Mouse (Mus musculus) activated CD4-positive, CD25-positive, alpha-beta regulatory T cell (primary cell): ENCODE measurements around the gene Mrpl10. TPM values are rescaled to one million over a fixed set of nuclear protein-coding genes. Genes with fewer than 3 reads are reported as not detected.

Experiments
- polyA plus RNA-seq, 2 experiments: library from polyadenylated mRNA; unstranded; fragments of 100-300 nt; shearing (Covaris generic); gene quantifications; one replicate each; pipeline ENCODE4 v1.2.1; 2017

The Mrpl10 gene
- 10 to 100 TPM; 74.7 to 77.3 TPM for polyA plus RNA-seq

DNA sequence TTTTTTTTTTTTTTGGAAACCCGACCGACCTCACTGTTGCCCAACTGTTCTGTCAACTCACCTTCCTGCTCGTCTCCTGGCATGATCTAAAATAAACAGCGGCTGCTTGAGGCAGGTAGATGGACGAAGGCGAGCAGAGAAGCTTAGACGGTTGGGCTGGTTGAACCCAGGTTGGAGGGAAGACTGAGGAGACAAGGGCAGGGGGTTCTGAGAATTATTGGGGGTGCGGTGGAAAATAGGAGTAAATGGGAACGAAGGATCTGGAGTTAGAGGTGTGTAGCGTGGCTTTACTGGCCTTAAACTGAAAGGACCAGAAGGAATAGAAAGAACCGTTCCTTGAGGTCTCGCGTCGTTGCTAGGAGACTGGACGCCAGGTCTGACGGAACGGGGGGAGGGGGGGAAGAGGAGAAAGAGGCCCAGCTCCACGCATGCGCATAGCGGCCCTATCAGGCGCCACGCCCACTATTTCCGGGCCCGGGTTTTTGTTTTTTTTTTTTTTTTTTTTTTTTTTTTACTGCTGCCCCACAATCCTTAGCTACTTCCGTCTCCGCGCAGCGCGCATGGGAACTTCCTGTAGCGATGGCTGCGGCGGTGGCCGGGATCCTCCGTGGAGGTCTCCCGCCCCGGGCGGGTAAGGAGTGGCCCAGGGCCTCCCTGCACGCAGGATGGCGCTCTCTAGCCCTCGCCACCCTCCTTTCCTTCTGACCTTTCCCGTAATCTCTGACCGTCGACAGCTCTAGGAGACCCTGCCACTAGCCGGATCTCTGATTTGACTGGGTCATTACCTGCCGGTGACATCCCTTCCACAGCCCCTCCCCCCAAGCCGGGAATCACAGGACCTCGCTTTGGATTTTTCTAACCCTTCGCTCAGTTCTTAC is at the start of gene Mrpl10, which contains the start of gene Lrrc46:
Gene Mrpl10 (plus strand): TSS at position 539 of the 878 bp plus-strand sequence.
Gene Lrrc46 (minus strand): TSS at position 386 of the 878 bp plus-strand sequence.

DNA sequence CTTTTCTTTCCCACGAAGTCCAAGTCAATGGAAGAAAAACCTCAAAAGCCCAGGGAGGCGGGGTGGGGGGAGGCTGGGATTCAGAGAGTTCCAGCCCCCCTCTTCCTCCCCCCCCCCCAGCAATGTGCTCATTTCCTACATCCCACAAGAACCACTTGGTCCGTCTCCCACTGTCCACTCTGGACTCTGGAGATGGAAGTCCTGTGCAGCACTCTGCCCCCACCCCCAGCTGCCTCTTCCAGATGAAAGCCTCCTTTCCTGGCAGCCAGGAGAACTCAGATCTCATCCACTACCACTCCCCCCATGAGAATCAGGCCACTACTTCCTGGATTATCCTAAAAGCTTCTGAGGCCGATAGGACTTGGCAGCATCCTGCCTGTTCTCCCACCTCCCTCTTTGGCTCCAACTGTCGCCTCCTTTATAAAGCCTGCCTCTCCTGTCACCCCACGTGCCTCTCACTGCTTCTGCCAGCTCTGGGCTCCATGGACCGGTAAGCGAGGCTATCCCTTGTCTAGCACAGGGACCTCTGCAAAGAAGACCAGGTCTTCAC is 28.2 kb upstream of the Mrpl10 start, which contains the start of gene Sp6:
Gene Sp6 (plus strand): TSS at position 274 of the 550 bp plus-strand sequence.

DNA sequence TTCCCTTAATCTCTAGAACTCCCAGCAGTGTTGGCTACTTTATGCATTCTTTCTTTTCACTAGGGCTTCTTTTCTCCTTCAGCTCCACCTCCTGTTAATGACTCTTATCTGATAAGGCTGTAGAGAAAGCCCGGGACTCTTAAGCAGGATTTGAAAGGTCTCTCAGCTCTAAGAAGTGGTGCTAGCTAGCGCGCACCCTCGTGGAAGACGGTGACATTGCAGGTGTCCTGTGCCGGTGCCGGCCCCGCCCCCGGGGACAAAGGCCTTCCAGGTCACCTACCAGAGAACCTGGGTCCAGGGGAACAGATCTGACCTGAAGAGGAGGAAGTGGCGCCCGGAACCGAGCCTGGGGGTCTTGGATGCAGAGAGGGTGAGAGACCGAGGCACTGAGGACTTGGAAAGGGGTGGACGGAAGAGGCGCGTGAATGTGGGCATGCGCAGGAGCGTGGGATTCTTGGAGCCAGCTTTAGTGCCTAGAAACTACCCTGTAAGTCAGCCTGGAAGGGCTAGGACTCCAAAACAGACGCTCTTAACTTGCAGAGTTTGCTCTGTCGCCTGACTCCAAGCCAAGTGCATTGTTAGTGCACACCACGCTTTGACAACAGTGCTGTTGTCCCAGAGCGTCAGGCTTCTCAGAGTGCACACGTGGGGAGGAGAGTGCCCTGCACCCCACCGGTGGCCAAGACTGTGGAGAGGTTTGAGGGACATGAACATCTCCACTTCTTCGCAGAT is 11.5 kb upstream of the Mrpl10 start, which contains the start of gene Scrn2:
Gene Scrn2 (plus strand): TSS at position 253 of the 732 bp plus-strand sequence.

DNA sequence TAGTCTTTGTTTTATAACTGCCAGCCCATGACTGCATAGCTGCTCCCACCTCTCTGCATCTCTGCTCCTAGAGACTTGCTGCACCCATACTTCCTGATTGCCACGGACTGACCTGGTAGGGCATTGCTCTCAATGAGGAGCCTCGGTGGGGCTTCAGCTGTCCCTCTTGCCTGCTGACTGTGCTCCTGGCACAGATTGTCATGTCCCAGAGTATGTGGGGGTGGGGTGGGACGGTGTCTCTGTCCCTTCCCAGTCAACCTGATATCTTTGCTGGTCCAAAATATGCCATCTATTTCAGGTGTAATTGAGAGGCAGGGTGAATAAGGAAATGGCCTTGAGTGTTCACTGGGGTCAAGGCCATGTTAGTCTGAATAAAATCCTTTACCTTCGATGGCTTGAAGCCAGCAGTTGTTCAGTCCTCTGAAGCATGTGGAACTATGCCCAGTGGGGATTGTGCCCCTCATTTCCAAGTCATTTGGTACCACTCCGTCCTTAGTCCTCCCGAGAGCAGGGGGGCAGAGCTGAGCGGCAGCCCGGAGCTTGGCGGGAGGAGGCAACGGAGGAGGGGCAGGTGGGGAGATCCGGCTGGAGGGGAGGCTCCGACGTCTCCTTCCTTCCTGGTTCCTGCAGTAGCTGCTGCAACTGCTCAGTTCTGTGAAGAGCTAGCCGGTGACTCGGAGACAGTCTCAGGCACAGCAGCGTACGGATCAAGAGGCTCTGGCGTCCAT is 9.0 kb downstream of the Mrpl10 start, which contains the start of gene Osbpl7:
Gene Osbpl7 (plus strand): TSS at position 413 of the 728 bp plus-strand sequence.

Other genes starting within 250 kb of the Mrpl10 start
- 10 to 100 TPM; 27.7 to 43.2 TPM for gene Nfe2l1, start 211.6 kb upstream of the Mrpl10 start, polyA plus RNA-seq
- under 1 TPM; 0.29 to 0.31 TPM for gene Copz2, start 191.7 kb upstream of the Mrpl10 start, polyA plus RNA-seq
- 100 to 1,000 TPM in 1 of 2 experiments, 10 to 100 TPM in 1; 65.7 to 112 TPM for gene Cdk5rap3, start 125.1 kb upstream of the Mrpl10 start, polyA plus RNA-seq
- gene Prr15l, start 113.5 kb upstream of the Mrpl10 start, polyA plus RNA-seq = under 1 TPM in 1 of 2 experiments, not detected in 1; 0.49 TPM
- gene Pnpo, start 97.6 kb upstream of the Mrpl10 start, polyA plus RNA-seq = 10 to 100 TPM; 36.8 to 52.3 TPM
- gene Sp2, start 58.6 kb upstream of the Mrpl10 start, polyA plus RNA-seq = 10 to 100 TPM; 49.0 to 58.2 TPM
- 1 to 10 TPM; 5.6 to 8.8 TPM for gene Sp6, start 28.2 kb upstream of the Mrpl10 start, polyA plus RNA-seq
- gene Scrn2, start 11.6 kb upstream of the Mrpl10 start, polyA plus RNA-seq = 10 to 100 TPM in 1 of 2 experiments, 1 to 10 TPM in 1; 10.0 to 14.0 TPM
- under 1 TPM in 1 of 2 experiments, not detected in 1; 0.17 TPM for gene Lrrc46, start 153 bp upstream of the Mrpl10 start, polyA plus RNA-seq
- 10 to 100 TPM; 30.9 to 31.1 TPM for gene Osbpl7, start 9.1 kb downstream of the Mrpl10 start, polyA plus RNA-seq
- gene Tbx21, start 73.8 kb downstream of the Mrpl10 start, polyA plus RNA-seq = 10 to 100 TPM; 14.4 to 46.9 TPM
- under 1 TPM; 0.34 to 0.72 TPM for gene Tbkbp1, start 109.9 kb downstream of the Mrpl10 start, polyA plus RNA-seq
- 10 to 100 TPM; 30.6 to 31.8 TPM for gene Kpnb1, start 146.3 kb downstream of the Mrpl10 start, polyA plus RNA-seq
- gene Npepps, start 239.1 kb downstream of the Mrpl10 start, polyA plus RNA-seq = 10 to 100 TPM; 31.0 to 47.1 TPM